Mouse (Mus musculus): Measurements from ENCODE around the gene Gm17175.
"Not testable (repeated sequence)": the region's sequence is repeated elsewhere in the genome, so short reads cannot be mapped to it uniquely, and the experiment has no call there.

DNA sequence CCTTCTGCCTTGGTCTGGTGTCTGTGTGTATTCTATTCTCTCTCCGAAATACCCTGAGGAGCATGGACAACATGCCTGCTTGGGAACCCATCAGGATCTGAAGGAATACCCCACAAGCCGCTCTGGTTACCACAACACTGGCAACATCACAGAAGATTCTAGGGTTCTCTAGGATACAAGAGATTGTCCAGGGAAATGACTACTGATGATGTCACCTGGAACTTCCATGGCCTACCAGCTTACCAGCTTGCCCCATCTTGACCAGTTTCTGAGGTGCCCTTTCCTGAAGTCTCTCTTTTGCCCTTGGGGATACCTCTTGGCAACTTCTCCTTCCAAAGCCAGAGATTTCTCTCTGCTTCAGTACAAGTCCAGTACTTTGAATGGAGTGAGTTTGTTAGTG, at the start of gene Gm17175:
- TF ChIP-seq CTCF (IDR thresholded peaks at IDR 0.05; ENCODE audit: low read depth, low read length); POLR2A (IDR thresholded peaks at IDR 0.05; ENCODE audit: insufficient read depth, low read length): not testable (repeated sequence)

Data from ES-Bruce4 (cell line).